Mouse (Mus musculus) limb, embryonic 10.5 days (tissue): ENCODE results near the gene Gpr35. TPM values are rescaled to one million over a fixed set of nuclear protein-coding genes. Genes with fewer than 3 reads are reported as not detected.

Source experiments
- DNase-seq: peaks from one replicate; pipeline ENCODE4 v3.0.0-alpha.2; 2017; ENCODE audit warnings: low spot score
- H3K27ac ChIP-seq: fragments of 300-500 bp; sonication (generic); 2 replicates; pipeline ENCODE4 v1.5.1; 2016; ENCODE audit warnings: mild to moderate bottlenecking
- H3K27me3 ChIP-seq: fragments of 300-500 bp; sonication (generic); 2 replicates; pipeline ENCODE4 v1.6.1; 2016; ENCODE audit warnings: low read depth, mild to moderate bottlenecking; ENCODE audit not compliant: poor library complexity, severe bottlenecking
- H3K36me3 ChIP-seq: fragments of 300-500 bp; sonication (generic); 2 replicates; pipeline ENCODE4 v1.6.1; 2016; ENCODE audit warnings: mild to moderate bottlenecking, moderate library complexity
- H3K4me1 ChIP-seq: fragments of 300-500 bp; sonication (generic); 2 replicates; pipeline ENCODE4 v1.6.1; 2016
- H3K4me3 ChIP-seq: fragments of 300-500 bp; sonication (generic); 2 replicates; pipeline ENCODE4 v1.5.1; 2016; ENCODE audit warnings: mild to moderate bottlenecking, moderate library complexity
- H3K9me3 ChIP-seq: fragments of 300-500 bp; sonication (generic); replicated peaks from 2 replicates; pipeline ENCODE4 v1.6.1; 2016; ENCODE audit warnings: mild to moderate bottlenecking
- WGBS: fragments of 180-500 bp; shearing (Covaris S2); methylation state at CpG from one replicate; pipeline ENCODE4 v1.1.7; 2016; 5-methylcytosine and 5-hydroxymethylcytosine counted together
- polyA plus RNA-seq: library from polyadenylated mRNA; unstranded; fragments of >200 nt; fragmentation: Nextera tagmentation; extraction: Ambion mirVana; gene quantifications from 2 replicates; pipeline ENCODE4 v1.2.1, GENCODE M21; 2016

The Gpr35 gene
- polyA plus RNA-seq, 1 experiment from 2014 or later, result 0.35 TPM

GRCm38 (mm10) chr1:93010731-93011130 lies 60.1 kb downstream of the Gpr35 start:
- DNase-seq, result peak; percentile 55
- no peaks in the 10 kb centered on the region for H3K27me3 ChIP-seq
- H3K9me3 ChIP-seq, result no peaks in the 10 kb centered on the region
- H3K4me3 ChIP-seq, result no peak overlapping the region
- H3K36me3 ChIP-seq, result no peaks in the 10 kb centered on the region
- WGBS, result 35% methylated on average over 3 of the region's 3 CpGs
- no peaks in the 10 kb centered on the region for H3K4me1 ChIP-seq
- H3K27ac ChIP-seq, result no peak overlapping the region

- 82% methylated on average over 7 of the region's 7 CpGs for WGBS
- H3K36me3 ChIP-seq, result no peaks in the 10 kb centered on the region
- no peaks in the 10 kb centered on the region for H3K4me1 ChIP-seq
- no peak for DNase-seq
- H3K4me3 ChIP-seq, result no peak overlapping the region
- no peaks in the 10 kb centered on the region for H3K9me3 ChIP-seq
- H3K27me3 ChIP-seq, result no peaks in the 10 kb centered on the region
- H3K27ac ChIP-seq, result no peak overlapping the region
Measured at GRCm38 (mm10) chr1:93012103-93012585, 61.5 kb downstream of the Gpr35 start.

GRCm38 (mm10) chr1:93013367-93013766 lies 62.7 kb downstream of the Gpr35 start:
- Histone ChIP-seq H3K27ac (no peak overlapping the region), H3K27me3 (no peaks in the 10 kb centered on the region), H3K36me3 (no peaks in the 10 kb centered on the region), H3K9me3 (no peaks in the 10 kb centered on the region), H3K4me1 (no peaks in the 10 kb centered on the region), H3K4me3 (no peak overlapping the region)
- DNase-seq, result no peak
- WGBS, result 78% methylated on average over 4 of the region's 4 CpGs

- DNase-seq, result peak; percentile 86
- H3K4me1 ChIP-seq, result no peaks in the 10 kb centered on the region
- H3K9me3 ChIP-seq, result no peaks in the 10 kb centered on the region
- H3K27me3 ChIP-seq, result no peaks in the 10 kb centered on the region
- no peak overlapping the region for H3K27ac ChIP-seq
- no peaks in the 10 kb centered on the region for H3K36me3 ChIP-seq
- no peak overlapping the region for H3K4me3 ChIP-seq
Measured at GRCm38 (mm10) chr1:93014460-93014859, 63.8 kb downstream of the Gpr35 start.

GRCm38 (mm10) chr1:93015136-93015535 lies 64.5 kb downstream of the Gpr35 start:
- Histone ChIP-seq H3K9me3 (no peaks in the 10 kb centered on the region), H3K36me3 (no peaks in the 10 kb centered on the region), H3K27ac (no peak overlapping the region), H3K27me3 (no peaks in the 10 kb centered on the region), H3K4me1 (no peaks in the 10 kb centered on the region), H3K4me3 (no peak overlapping the region)
- DNase-seq, result no peak
- 61% methylated on average over 2 of the region's 2 CpGs for WGBS

GRCm38 (mm10) chr1:93018716-93019115 lies 68.1 kb downstream of the Gpr35 start:
- WGBS, result 86% methylated on average over 10 of the region's 10 CpGs
- Histone ChIP-seq H3K9me3 (no peaks in the 10 kb centered on the region), H3K36me3 (no peaks in the 10 kb centered on the region), H3K27me3 (0 out of 2 replicates have a peak, but pooled peaks cover 3% of the 10 kb centered on the region), H3K27ac (no peak overlapping the region), H3K4me1 (no peaks in the 10 kb centered on the region), H3K4me3 (no peak overlapping the region)
- DNase-seq, result no peak

- no peaks in the 10 kb centered on the region for H3K4me1 ChIP-seq
- DNase-seq, result no peak
- 0 out of 2 replicates have a peak, but pooled peaks cover 3% of the 10 kb centered on the region for H3K27me3 ChIP-seq
- H3K4me3 ChIP-seq, result no peak overlapping the region
- H3K9me3 ChIP-seq, result no peaks in the 10 kb centered on the region
- no peak overlapping the region for H3K27ac ChIP-seq
- WGBS, result 74% methylated on average over 4 of the region's 4 CpGs
- no peaks in the 10 kb centered on the region for H3K36me3 ChIP-seq
Measured at GRCm38 (mm10) chr1:93020602-93021001, 69.9 kb downstream of the Gpr35 start.

GRCm38 (mm10) chr1:93026600-93026999 lies 75.9 kb downstream of the Gpr35 start:
- no peaks in the 10 kb centered on the region for H3K36me3 ChIP-seq
- no peaks in the 10 kb centered on the region for H3K9me3 ChIP-seq
- 0 out of 2 replicates have a peak, but pooled peaks cover 3% of the 10 kb centered on the region for H3K27me3 ChIP-seq
- 90% methylated on average over 8 of the region's 8 CpGs for WGBS
- H3K4me1 ChIP-seq, result no peaks in the 10 kb centered on the region
- DNase-seq, result no peak
- H3K27ac ChIP-seq, result no peak overlapping the region
- no peak overlapping the region for H3K4me3 ChIP-seq

- Histone ChIP-seq H3K27ac (no peak overlapping the region), H3K9me3 (no peaks in the 10 kb centered on the region), H3K4me3 (no peak overlapping the region), H3K36me3 (no peaks in the 10 kb centered on the region), H3K4me1 (peaks cover under 1% of the 10 kb centered on the region), H3K27me3 (no peaks in the 10 kb centered on the region)
- no peak for DNase-seq
- 91% methylated on average over 10 of the region's 10 CpGs for WGBS
Measured at GRCm38 (mm10) chr1:93029387-93029786, 78.7 kb downstream of the Gpr35 start.

GRCm38 (mm10) chr1:93030060-93030459 lies 79.4 kb downstream of the Gpr35 start:
- WGBS, result 79% methylated on average over 2 of the region's 2 CpGs
- Histone ChIP-seq H3K9me3 (no peaks in the 10 kb centered on the region), H3K36me3 (no peaks in the 10 kb centered on the region), H3K4me3 (no peak overlapping the region), H3K27me3 (no peaks in the 10 kb centered on the region), H3K27ac (no peak overlapping the region), H3K4me1 (peaks cover 6% of the 10 kb centered on the region)
- DNase-seq, result no peak

GRCm38 (mm10) chr1:93031199-93031598 lies 80.5 kb downstream of the Gpr35 start:
- WGBS, result 92% methylated on average over 3 of the region's 3 CpGs
- 0 out of 2 replicates have a peak overlapping the region, but pooled peaks have one; percentile 22 for H3K27ac ChIP-seq
- DNase-seq, result no peak
- H3K27me3 ChIP-seq, result no peaks in the 10 kb centered on the region
- H3K4me3 ChIP-seq, result no peak overlapping the region
- H3K9me3 ChIP-seq, result no peaks in the 10 kb centered on the region
- peaks cover 6% of the 10 kb centered on the region for H3K4me1 ChIP-seq
- H3K36me3 ChIP-seq, result no peaks in the 10 kb centered on the region

GRCm38 (mm10) chr1:93033989-93034388 lies 83.3 kb downstream of the Gpr35 start:
- Histone ChIP-seq H3K36me3 (no peaks in the 10 kb centered on the region), H3K4me1 (peaks cover 6% of the 10 kb centered on the region), H3K9me3 (no peaks in the 10 kb centered on the region), H3K27me3 (no peaks in the 10 kb centered on the region), H3K4me3 (no peak overlapping the region), H3K27ac (peak overlapping the region; percentile 53; the same call in 1 of the 2 replicates)
- WGBS, result 71% methylated on average over 8 of the region's 8 CpGs
- DNase-seq, result no peak

GRCm38 (mm10) chr1:93035981-93036380 lies 85.3 kb downstream of the Gpr35 start:
- Histone ChIP-seq H3K36me3 (no peaks in the 10 kb centered on the region), H3K27ac (no peak overlapping the region), H3K27me3 (no peaks in the 10 kb centered on the region), H3K4me1 (peaks cover 6% of the 10 kb centered on the region), H3K9me3 (no peaks in the 10 kb centered on the region), H3K4me3 (no peak overlapping the region)
- DNase-seq, result no peak
- 82% methylated on average over 4 of the region's 4 CpGs for WGBS
